Mouse (Mus musculus) E14TG2a.4 (cell line): Measurements from ENCODE around the gene Zfp319.

Experiments
- H3K27me3 ChIP-seq: 2 replicates; pipeline ENCODE4 v1.6.1; 2014; ENCODE audit warnings: low read length, control low read depth; ENCODE audit not compliant: insufficient read depth
- H3K36me3 ChIP-seq: 2 replicates; pipeline ENCODE4 v1.6.1; 2014; ENCODE audit warnings: low read length, control low read depth; ENCODE audit not compliant: insufficient read depth
- H3K4me1 ChIP-seq: replicated peaks from 2 replicates; pipeline ENCODE4 v1.6.1; 2014; ENCODE audit warnings: low read depth, low read length, control low read depth
- H3K4me3 ChIP-seq: replicated peaks from 2 replicates; pipeline ENCODE4 v1.5.1; 2014; ENCODE audit warnings: mild to moderate bottlenecking, low read length
- H3K9me3 ChIP-seq: 2 replicates; pipeline ENCODE4 v1.6.1; 2014; ENCODE audit warnings: low read length, control low read depth
- CTCF ChIP-seq: conservative IDR thresholded peaks from 2 replicates; pipeline ENCODE4 v1.5.1; 2014; ENCODE audit warnings: low read length
- NANOG ChIP-seq: IDR thresholded peaks from 2 replicates; pipeline ENCODE4 v1.6.1; 2014; ENCODE audit warnings: borderline replicate concordance, low read length, mixed read lengths
- POU5F1 ChIP-seq: IDR thresholded peaks from 2 replicates; pipeline ENCODE4 v1.6.1; 2014; ENCODE audit warnings: low read length, borderline replicate concordance

Zfp319 gene

DNA sequence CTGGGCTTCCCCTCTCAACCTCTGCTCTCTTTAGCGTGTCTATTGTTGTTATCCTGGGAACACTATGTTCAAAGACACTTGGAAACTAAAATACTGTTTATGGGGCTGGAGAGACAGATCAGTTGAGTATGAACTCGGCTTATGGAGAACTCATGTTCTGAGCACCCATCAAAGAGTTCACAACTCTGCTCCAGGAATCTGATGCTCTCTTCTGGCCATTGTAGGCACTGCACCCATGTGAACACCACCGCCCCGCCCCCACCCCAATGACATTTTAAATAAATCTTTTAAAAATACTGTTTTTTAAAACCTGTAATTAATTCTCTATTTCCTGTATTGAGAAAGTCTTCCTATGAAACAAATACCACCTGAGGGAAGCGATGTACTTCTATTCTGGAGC is 29.3 kb downstream of the Zfp319 start:
- Histone ChIP-seq H3K4me3 (no peak overlapping the region), H3K4me1 (no peaks in the 10 kb centered on the region), H3K36me3 (no peaks in the 10 kb centered on the region), H3K27me3 (peaks cover 4% of the 10 kb centered on the region; the same call in 1 of the 2 replicates), H3K9me3 (0 out of 2 replicates have a peak, but pooled peaks cover 3% of the 10 kb centered on the region)
- TF ChIP-seq POU5F1, result no peak
- peak; percentile 58 for TF ChIP-seq CTCF

DNA sequence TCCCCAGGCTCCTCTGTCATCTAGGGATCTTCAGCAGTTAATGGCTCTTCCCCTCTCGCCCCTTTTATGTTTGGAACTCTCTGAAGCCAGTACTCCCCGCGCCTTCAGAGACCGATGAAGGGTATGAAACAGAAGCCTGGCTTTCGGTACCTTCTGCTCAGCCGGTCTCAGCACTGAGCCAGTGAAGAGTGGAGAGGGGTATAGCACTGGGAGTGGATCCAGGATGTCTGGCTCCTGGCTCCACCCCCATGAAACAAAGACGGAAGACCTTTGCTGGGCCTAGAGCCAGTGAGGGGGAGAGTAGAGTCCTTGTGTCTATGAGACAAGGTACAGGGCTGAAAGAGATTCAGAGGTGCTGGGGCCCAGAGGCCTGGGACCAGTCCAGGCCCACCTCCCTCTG is 37.9 kb downstream of the Zfp319 start:
- Histone ChIP-seq H3K4me1 (peaks cover 23% of the 10 kb centered on the region), H3K27me3 (0 out of 2 replicates have a peak, but pooled peaks cover 7% of the 10 kb centered on the region), H3K4me3 (peak overlapping the region; percentile 56), H3K9me3 (no peaks in the 10 kb centered on the region), H3K36me3 (no peaks in the 10 kb centered on the region)
- TF ChIP-seq CTCF (no peak), POU5F1 (no peak), NANOG (no peak)

DNA sequence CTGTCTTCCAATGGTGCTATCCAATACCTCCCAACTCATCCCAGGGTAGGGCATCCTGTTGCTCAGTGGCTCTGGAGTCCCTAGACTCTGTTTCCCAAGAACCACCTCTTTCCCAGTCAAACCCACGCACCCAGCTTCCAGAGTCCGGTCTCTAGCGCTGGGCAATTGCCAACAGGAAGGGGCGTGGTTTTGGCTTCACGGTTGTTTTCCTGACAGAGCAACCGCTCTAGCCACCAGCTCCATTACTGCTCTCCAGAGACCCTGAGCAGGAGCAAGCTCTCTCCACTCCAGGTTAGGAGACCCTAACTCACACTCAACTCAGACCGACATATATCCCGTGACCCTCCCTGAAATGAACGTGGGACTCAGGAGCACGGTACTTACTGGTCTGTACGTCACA is 38.6 kb downstream of the Zfp319 start:
- Histone ChIP-seq H3K36me3 (no peaks in the 10 kb centered on the region), H3K9me3 (no peaks in the 10 kb centered on the region), H3K4me3 (peak overlapping the region; percentile 39; the same call in 1 of the 2 replicates), H3K27me3 (0 out of 2 replicates have a peak, but pooled peaks cover 9% of the 10 kb centered on the region), H3K4me1 (peaks cover 23% of the 10 kb centered on the region)
- TF ChIP-seq POU5F1 (no peak), CTCF (no peak), NANOG (no peak)

DNA sequence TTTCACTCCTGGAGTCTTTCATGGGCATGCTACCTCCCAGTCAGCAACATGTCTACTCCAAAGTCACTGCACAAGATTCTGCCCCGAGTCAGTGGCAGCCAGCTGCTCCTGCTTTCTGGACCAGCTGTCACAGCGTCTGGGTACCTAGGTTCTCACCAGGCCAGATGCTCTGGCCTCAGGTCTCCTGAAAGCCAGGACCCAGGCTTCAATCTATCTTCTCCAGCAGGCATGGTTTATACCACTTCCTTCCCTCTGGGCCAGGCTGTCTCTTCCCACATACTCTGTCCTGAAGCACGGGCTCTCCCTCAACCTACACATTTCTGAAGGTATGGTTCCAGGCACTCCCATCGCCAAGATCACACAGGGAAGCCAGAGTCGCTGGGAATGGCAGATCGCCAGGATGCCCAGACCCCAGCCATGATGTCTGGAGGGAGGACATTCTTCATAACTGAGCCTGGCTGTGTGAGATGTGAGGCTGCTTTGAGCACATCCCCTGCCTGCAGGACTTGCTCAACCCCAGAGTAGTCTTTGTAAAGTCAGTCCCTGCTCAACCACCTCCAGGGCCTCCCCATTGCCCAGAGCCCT is 42.6 kb downstream of the Zfp319 start:
- Histone ChIP-seq H3K4me1 (peaks cover 16% of the 10 kb centered on the region), H3K9me3 (no peaks in the 10 kb centered on the region), H3K27me3 (0 out of 2 replicates have a peak, but pooled peaks cover 10% of the 10 kb centered on the region), H3K4me3 (no peak overlapping the region), H3K36me3 (no peaks in the 10 kb centered on the region)
- TF ChIP-seq POU5F1 (no peak), NANOG (no peak), CTCF (no peak)

DNA sequence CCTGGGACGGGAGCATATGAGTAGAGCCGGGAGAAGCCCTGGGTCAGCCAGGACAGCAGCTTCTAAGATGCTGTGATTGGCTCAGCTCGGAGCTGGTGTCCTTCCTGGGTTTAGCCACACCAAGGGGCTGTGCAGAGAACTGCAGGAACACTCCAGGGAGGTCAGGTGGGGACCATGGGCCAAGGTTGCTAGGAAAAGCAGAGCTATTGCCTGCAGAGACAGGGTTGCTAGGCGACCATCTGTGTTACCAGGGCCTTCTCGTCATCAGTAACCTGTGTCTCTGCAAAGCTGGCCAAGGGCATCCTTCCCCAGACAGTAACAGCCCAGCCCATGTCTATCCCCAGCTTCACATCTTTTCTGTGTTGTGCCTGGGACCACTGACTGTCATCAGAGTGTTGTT is 50.3 kb downstream of the Zfp319 start:
- Histone ChIP-seq H3K9me3 (peaks cover 11% of the 10 kb centered on the region; the same call in 1 of the 2 replicates), H3K4me1 (no peaks in the 10 kb centered on the region), H3K27me3 (no peaks in the 10 kb centered on the region; the same call in 1 of the 2 replicates), H3K4me3 (no peak overlapping the region), H3K36me3 (no peaks in the 10 kb centered on the region)
- no peak for TF ChIP-seq CTCF
- TF ChIP-seq NANOG, result no peak
- no peak for TF ChIP-seq POU5F1
